Mouse (Mus musculus): ENCODE results near the gene Npm3.

DNA sequence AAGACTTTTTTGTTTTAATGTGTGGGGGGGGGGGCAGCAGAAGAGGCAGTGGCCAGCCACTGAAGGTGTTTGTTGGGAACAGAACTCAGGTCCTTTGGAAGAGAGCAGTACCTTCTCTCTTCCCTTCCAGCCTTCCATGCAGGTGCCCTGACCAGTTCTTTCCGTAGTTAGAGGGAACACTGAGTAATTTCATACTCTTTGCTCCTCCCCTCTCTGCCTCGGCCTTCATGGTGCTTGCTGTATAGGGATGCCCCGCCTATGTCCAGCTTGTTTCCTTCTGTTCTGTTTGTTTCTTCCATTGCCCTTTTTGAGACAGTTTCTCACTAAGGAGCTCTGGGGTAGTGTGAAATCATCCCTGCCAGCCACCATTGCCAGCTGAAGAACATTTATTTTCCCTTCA lies 36.1 kb upstream of the Npm3 start:
- TF ChIP-seq POLR2A (IDR thresholded peaks at IDR 0.05; ENCODE audit: extremely low read depth, insufficient read depth, low read length): no peak
- no peak for TF ChIP-seq CTCF (IDR thresholded peaks at IDR 0.05; ENCODE audit: extremely low read depth, insufficient read depth, low read length)

All from cortical plate, adult 2 months (tissue).